Mouse (Mus musculus): ENCODE results near the gene Spsb2. TPM values are rescaled to one million over a fixed set of nuclear protein-coding genes. Genes with fewer than 3 reads are reported as not detected.

The Spsb2 gene
- polyA plus RNA-seq, 1 experiment from 2014 or later: 18.9 TPM

DNA sequence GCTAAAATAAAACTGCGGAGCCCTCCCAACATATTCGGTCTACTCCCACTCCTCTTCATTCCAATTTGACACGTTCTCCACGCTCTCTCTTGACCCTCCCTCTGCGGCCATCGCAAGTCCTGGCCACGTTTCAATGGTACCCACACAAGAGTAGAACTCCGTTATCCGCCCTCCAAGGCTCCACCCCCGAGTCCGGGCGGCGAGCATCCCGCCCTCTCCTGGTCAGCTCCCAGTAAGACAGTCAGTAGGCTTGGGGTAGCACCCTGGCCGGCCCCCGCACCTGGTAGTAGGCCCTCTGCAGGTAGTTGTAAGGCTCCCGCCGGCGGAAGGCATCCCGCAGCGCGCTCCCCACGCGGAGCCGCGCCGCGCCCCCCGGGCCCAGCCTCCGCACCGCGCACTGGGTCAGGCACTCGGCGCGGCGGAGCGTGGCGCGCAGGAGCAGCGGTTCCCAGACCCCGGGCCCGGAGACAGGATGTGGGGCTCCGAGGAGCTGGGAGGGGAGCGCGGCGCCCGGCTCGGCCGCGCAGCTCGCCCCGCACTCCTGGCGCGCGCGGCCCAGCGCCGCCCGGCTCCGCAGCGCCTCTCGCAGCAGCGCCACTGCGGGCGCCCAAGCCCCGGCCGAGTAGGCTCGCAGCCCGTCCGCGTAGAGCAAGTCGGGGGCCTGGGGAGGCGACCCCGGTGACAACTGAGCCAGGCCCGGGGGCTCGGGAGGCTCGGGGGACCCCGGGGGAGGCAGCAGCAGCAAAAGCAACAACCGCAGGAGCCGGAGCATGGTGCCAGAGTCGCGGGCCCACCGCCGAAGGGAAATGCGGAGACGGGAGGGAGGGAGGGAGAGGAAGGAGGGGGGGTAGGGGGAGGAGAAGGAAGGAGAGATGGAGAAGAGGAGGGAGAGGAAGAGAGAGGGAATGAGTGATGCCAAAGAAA, 48.7 kb downstream of the Spsb2 start, which contains the start of gene P3h3:
Gene P3h3 (minus strand): TSS at position 837 of the 924 bp plus-strand sequence.
- WGBS: under 1% methylated on average over 65 of the region's 86 CpGs
- Histone ChIP-seq H3K27me3 (ENCODE audit: control insufficient read depth, insufficient read depth, low read length) (no peaks in the 10 kb centered on the region; the same call in 1 of the 2 replicates), H3K9ac (ENCODE audit: low read length) (peak within 1 kb of the TSS; percentile 87), H3K9me3 (ENCODE audit: control insufficient read depth, low read length) (no peaks in the 10 kb centered on the region), H3K27ac (replicated peaks) (peak within 1 kb of the TSS; percentile 90), H3K4me1 (replicated peaks; ENCODE audit: control insufficient read depth, insufficient read depth) (no peaks in the 10 kb centered on the region), H3K4me2 (replicated peaks; ENCODE audit: low read depth) (peak within 1 kb of the TSS; percentile 82), H3K4me3 (ENCODE audit: low read depth, low read length) (peak within 1 kb of the TSS; percentile 72), H3K36me3 (ENCODE audit: control insufficient read depth, insufficient read depth, low read length) (no peaks in the 10 kb centered on the region)
- TF ChIP-seq EP300 (optimal IDR thresholded peaks at IDR 0.05) (no peak), CTCF (IDR thresholded peaks at IDR 0.05; ENCODE audit: low read depth) (peak; percentile 83)
- DNase-seq (ENCODE audit: low spot score) (peak; percentile 82), ATAC-seq (ENCODE audit: low FRiP score, low TSS enrichment) (peak; percentile 84)

DNA sequence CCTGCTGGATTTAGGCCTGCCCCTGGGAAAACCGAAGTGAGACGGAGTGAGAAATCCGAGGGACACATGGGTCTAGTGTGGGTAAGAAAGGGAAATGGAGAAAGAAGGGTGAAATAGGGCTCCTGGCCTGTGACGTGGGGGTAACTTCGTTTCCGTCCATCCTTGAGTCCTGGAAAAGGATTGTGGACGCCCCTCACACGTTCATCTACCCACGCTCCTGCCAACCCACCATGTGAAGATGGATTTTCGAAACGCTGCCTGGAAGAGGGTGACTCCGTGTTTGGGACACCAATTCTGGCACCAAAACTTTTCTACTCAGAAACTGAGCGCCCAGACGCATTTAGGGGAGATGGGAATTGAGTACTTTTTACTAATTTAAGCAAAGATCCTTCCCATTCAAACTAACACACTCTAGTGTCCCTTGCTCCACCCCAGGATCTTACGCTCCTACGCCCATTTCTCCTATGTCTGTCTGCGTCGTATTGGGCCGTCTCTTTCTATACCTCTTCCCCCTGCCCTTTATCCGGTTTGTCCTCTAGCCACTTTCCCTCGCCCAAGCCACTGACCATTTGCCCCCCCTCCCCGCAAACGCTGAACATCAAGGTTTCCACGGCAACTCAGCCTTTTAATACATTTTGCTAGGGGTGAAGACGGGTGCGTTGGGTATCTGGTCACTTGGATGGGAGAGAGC, 49.5 kb downstream of the Spsb2 start:
- H3K9me3 ChIP-seq (ENCODE audit: control insufficient read depth, low read length): no peaks in the 10 kb centered on the region
- peak overlapping the region; percentile 72 for H3K4me3 ChIP-seq (ENCODE audit: low read depth, low read length)
- TF ChIP-seq EP300 (optimal IDR thresholded peaks at IDR 0.05) (no peak), CTCF (IDR thresholded peaks at IDR 0.05; ENCODE audit: low read depth) (no peak)
- 0 out of 2 replicates have a peak overlapping the region, but pooled peaks have one; percentile 13 for H3K27ac ChIP-seq (replicated peaks)
- H3K36me3 ChIP-seq (ENCODE audit: control insufficient read depth, insufficient read depth, low read length): no peaks in the 10 kb centered on the region
- no peak for DNase-seq (ENCODE audit: low spot score)
- no peak overlapping the region for H3K9ac ChIP-seq (ENCODE audit: low read length)
- no peaks in the 10 kb centered on the region; the same call in 1 of the 2 replicates for H3K27me3 ChIP-seq (ENCODE audit: control insufficient read depth, insufficient read depth, low read length)
- WGBS: 29% methylated on average over 26 of the region's 26 CpGs
- peak overlapping the region; percentile 82 for H3K4me2 ChIP-seq (replicated peaks; ENCODE audit: low read depth)
- no peak for ATAC-seq (ENCODE audit: low FRiP score, low TSS enrichment)
- no peaks in the 10 kb centered on the region for H3K4me1 ChIP-seq (replicated peaks; ENCODE audit: control insufficient read depth, insufficient read depth)

DNA sequence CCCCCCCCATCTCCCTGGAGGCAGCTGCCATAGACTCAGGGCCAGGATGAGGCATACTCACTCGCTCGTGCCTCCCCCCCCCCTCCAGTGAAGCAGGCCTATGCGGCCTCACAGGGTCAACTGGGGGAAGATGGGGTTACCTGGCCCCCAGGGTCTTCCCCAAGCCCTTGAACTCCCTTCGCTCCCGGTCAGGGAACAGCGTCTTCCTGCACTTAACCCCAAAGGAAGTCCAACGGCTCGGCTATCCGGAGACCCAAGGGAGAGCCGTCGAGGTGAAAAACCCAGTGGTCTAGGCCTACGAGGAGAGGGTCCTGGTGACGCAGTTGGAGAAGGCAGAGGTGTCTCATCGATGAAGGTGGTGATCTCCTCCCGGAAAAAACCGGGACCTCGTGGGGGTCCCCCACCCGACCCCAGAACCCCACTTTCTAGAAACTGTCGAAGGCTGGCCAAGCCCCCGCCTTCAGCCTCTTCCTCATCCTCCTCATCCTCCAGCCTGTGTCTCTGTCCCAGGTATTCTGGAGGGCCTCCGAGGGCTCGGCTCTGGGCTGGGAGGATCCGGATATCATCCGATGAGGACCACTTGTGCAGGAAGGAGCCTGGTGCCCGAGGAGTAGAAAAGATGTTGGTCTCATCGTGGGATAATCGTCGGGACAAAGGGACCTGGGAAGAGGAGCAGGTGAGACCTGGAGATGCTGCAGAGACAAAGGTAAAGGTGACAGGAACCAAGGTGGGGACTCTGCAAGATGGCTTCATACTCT, 50.3 kb downstream of the Spsb2 start:
- Histone ChIP-seq H3K4me3 (ENCODE audit: low read depth, low read length) (no peak overlapping the region), H3K27me3 (ENCODE audit: control insufficient read depth, insufficient read depth, low read length) (no peaks in the 10 kb centered on the region; the same call in 1 of the 2 replicates), H3K9ac (ENCODE audit: low read length) (no peak overlapping the region), H3K36me3 (ENCODE audit: control insufficient read depth, insufficient read depth, low read length) (no peaks in the 10 kb centered on the region), H3K4me1 (replicated peaks; ENCODE audit: control insufficient read depth, insufficient read depth) (no peaks in the 10 kb centered on the region), H3K4me2 (replicated peaks; ENCODE audit: low read depth) (no peak overlapping the region), H3K27ac (replicated peaks) (no peak overlapping the region), H3K9me3 (ENCODE audit: control insufficient read depth, low read length) (no peaks in the 10 kb centered on the region)
- ATAC-seq (ENCODE audit: low FRiP score, low TSS enrichment): no peak
- no peak for DNase-seq (ENCODE audit: low spot score)
- TF ChIP-seq EP300 (optimal IDR thresholded peaks at IDR 0.05) (no peak), CTCF (IDR thresholded peaks at IDR 0.05; ENCODE audit: low read depth) (no peak)
- 72% methylated on average over 28 of the region's 28 CpGs for WGBS

DNA sequence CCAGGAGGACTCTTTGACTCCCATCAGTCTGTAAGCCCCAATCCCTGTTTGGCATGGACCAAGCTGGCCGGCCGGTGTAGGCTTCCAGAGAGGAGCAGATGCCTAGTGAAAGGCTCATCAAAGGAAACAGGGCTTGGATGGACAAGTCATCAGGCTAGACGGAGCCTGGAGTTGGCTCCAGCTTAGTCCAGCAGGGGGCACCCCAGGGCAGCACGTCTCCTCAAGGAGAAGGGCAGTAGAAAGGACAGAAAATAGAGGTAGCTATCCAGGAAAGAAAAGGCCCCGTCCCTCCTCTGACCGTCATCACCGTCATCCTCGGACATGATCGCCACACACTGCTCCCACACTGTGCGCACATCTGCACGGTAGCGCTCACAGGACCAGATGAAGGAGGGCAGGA, 51.3 kb downstream of the Spsb2 start:
- ATAC-seq (ENCODE audit: low FRiP score, low TSS enrichment) (peak; percentile 48), DNase-seq (ENCODE audit: low spot score) (peak; percentile 90)
- Histone ChIP-seq H3K36me3 (ENCODE audit: control insufficient read depth, insufficient read depth, low read length) (no peaks in the 10 kb centered on the region), H3K27ac (replicated peaks) (no peak overlapping the region), H3K4me3 (ENCODE audit: low read depth, low read length) (no peak overlapping the region), H3K27me3 (ENCODE audit: control insufficient read depth, insufficient read depth, low read length) (no peaks in the 10 kb centered on the region; the same call in 1 of the 2 replicates), H3K9ac (ENCODE audit: low read length) (no peak overlapping the region), H3K4me1 (replicated peaks; ENCODE audit: control insufficient read depth, insufficient read depth) (no peaks in the 10 kb centered on the region), H3K4me2 (replicated peaks; ENCODE audit: low read depth) (no peak overlapping the region), H3K9me3 (ENCODE audit: control insufficient read depth, low read length) (no peaks in the 10 kb centered on the region)
- 11% methylated on average over 12 of the region's 12 CpGs for WGBS
- no peak for TF ChIP-seq EP300 (optimal IDR thresholded peaks at IDR 0.05)
- peak; percentile 95 for TF ChIP-seq CTCF (IDR thresholded peaks at IDR 0.05; ENCODE audit: low read depth)

Other genes with a start within 250 kb of the Spsb2 start
- not detected in 2 replicates for gene C1rb, start 238.4 kb upstream of the Spsb2 start, polyA plus RNA-seq (2015; fragmentation: Nextera tagmentation; extraction: Ambion mirVana)
- 0.05 TPM in 1 of 2 replicates, not detected in the other for gene C1s2, start 172.6 kb upstream of the Spsb2 start, polyA plus RNA-seq (2015; fragmentation: Nextera tagmentation; extraction: Ambion mirVana)
- 78.8 and 79.6 TPM in 2 replicates for gene Lpcat3, start 145.6 kb upstream of the Spsb2 start, polyA plus RNA-seq (2015; fragmentation: Nextera tagmentation; extraction: Ambion mirVana)
- gene Emg1, start 96.5 kb upstream of the Spsb2 start, polyA plus RNA-seq (2015; fragmentation: Nextera tagmentation; extraction: Ambion mirVana): 93.9 and 94.8 TPM in 2 replicates
- 230 and 237 TPM in 2 replicates for gene Phb2, start 96.3 kb upstream of the Spsb2 start, polyA plus RNA-seq (2015; fragmentation: Nextera tagmentation; extraction: Ambion mirVana)
- 13.1 and 15.8 TPM in 2 replicates for gene Ptpn6, start 69.9 kb upstream of the Spsb2 start, polyA plus RNA-seq (2015; fragmentation: Nextera tagmentation; extraction: Ambion mirVana)
- gene Grcc10, start 67.3 kb upstream of the Spsb2 start, polyA plus RNA-seq (2015; fragmentation: Nextera tagmentation; extraction: Ambion mirVana): 292 and 310 TPM in 2 replicates
- gene Gm45234, start 52.6 kb upstream of the Spsb2 start, polyA plus RNA-seq (2015; fragmentation: Nextera tagmentation; extraction: Ambion mirVana): not detected in 2 replicates
- 6.6 and 6.9 TPM in 2 replicates for gene Atn1, start 52.1 kb upstream of the Spsb2 start, polyA plus RNA-seq (2015; fragmentation: Nextera tagmentation; extraction: Ambion mirVana)
- gene Eno2, start 39.0 kb upstream of the Spsb2 start, polyA plus RNA-seq (2015; fragmentation: Nextera tagmentation; extraction: Ambion mirVana): 4.3 and 5.1 TPM in 2 replicates
- 0.19 and 0.28 TPM in 2 replicates for gene Lrrc23, start 28.9 kb upstream of the Spsb2 start, polyA plus RNA-seq (2015; fragmentation: Nextera tagmentation; extraction: Ambion mirVana)
- 463 and 465 TPM in 2 replicates for gene Tpi1, start 5.6 kb downstream of the Spsb2 start, polyA plus RNA-seq (2015; fragmentation: Nextera tagmentation; extraction: Ambion mirVana)
- gene Usp5, start 20.8 kb downstream of the Spsb2 start, polyA plus RNA-seq (2015; fragmentation: Nextera tagmentation; extraction: Ambion mirVana): 60.3 and 61.8 TPM in 2 replicates
- 43.3 and 52.8 TPM in 2 replicates for gene Cdca3, start 20.9 kb downstream of the Spsb2 start, polyA plus RNA-seq (2015; fragmentation: Nextera tagmentation; extraction: Ambion mirVana)
- gene Gnb3, start 31.6 kb downstream of the Spsb2 start, polyA plus RNA-seq (2015; fragmentation: Nextera tagmentation; extraction: Ambion mirVana): 0.53 and 0.98 TPM in 2 replicates
- 9.7 and 10.7 TPM in 2 replicates for gene P3h3, start 49.1 kb downstream of the Spsb2 start, polyA plus RNA-seq (2015; fragmentation: Nextera tagmentation; extraction: Ambion mirVana)
- 0.45 and 0.87 TPM in 2 replicates for gene Gpr162, start 55.3 kb downstream of the Spsb2 start, polyA plus RNA-seq (2015; fragmentation: Nextera tagmentation; extraction: Ambion mirVana)
- 0.45 and 0.65 TPM in 2 replicates for gene Cd4, start 79.6 kb downstream of the Spsb2 start, polyA plus RNA-seq (2015; fragmentation: Nextera tagmentation; extraction: Ambion mirVana)
- 0.93 and 1.4 TPM in 2 replicates for gene Lag3, start 103.0 kb downstream of the Spsb2 start, polyA plus RNA-seq (2015; fragmentation: Nextera tagmentation; extraction: Ambion mirVana)
- gene Ptms, start 111.4 kb downstream of the Spsb2 start, polyA plus RNA-seq (2015; fragmentation: Nextera tagmentation; extraction: Ambion mirVana): 260 and 276 TPM in 2 replicates
- gene Mlf2, start 122.7 kb downstream of the Spsb2 start, polyA plus RNA-seq (2015; fragmentation: Nextera tagmentation; extraction: Ambion mirVana): 312 and 330 TPM in 2 replicates
- gene Cops7a, start 156.9 kb downstream of the Spsb2 start, polyA plus RNA-seq (2015; fragmentation: Nextera tagmentation; extraction: Ambion mirVana): 114 and 121 TPM in 2 replicates
- 3.1 and 4.0 TPM in 2 replicates for gene Pianp, start 188.0 kb downstream of the Spsb2 start, polyA plus RNA-seq (2015; fragmentation: Nextera tagmentation; extraction: Ambion mirVana)
- 7.0 and 7.2 TPM in 2 replicates for gene Zfp384, start 200.5 kb downstream of the Spsb2 start, polyA plus RNA-seq (2015; fragmentation: Nextera tagmentation; extraction: Ambion mirVana)
- gene Ing4, start 231.1 kb downstream of the Spsb2 start, polyA plus RNA-seq (2015; fragmentation: Nextera tagmentation; extraction: Ambion mirVana): 72.5 and 77.4 TPM in 2 replicates
- 2.5 and 2.6 TPM in 2 replicates for gene Acrbp, start 241.0 kb downstream of the Spsb2 start, polyA plus RNA-seq (2015; fragmentation: Nextera tagmentation; extraction: Ambion mirVana)